Mouse (Mus musculus): ENCODE results near the gene Mybl2.

Mybl2 gene

GRCm38 (mm10) chr2:163120626-163121352, 66.3 kb downstream of the Mybl2 start:
- DNase-seq = no peak

- DNase-seq = no peak
Observed at GRCm38 (mm10) chr2:163121353-163121660, 66.8 kb downstream of the Mybl2 start.

GRCm38 (mm10) chr2:163122319-163122718, 67.8 kb downstream of the Mybl2 start:
- no peak for DNase-seq

- no peak for DNase-seq
Observed at GRCm38 (mm10) chr2:163123496-163123895, 69.0 kb downstream of the Mybl2 start.

GRCm38 (mm10) chr2:163130837-163131236, 76.3 kb downstream of the Mybl2 start:
- no peak for DNase-seq

GRCm38 (mm10) chr2:163132314-163132713, 77.8 kb downstream of the Mybl2 start:
- no peak for DNase-seq

Data from B cell, adult 2 months (primary cell).